Mouse (Mus musculus) activated CD4-positive, CD25-positive, alpha-beta regulatory T cell, adult 9 weeks (primary cell): Measurements from ENCODE around the gene Nudt13. TPM values are rescaled to one million over a fixed set of nuclear protein-coding genes. Genes with fewer than 3 reads are reported as not detected.

Source experiments
- polyA plus RNA-seq: library from polyadenylated mRNA; unstranded; fragments of 100-300 nt; shearing (Covaris generic); gene quantifications from one replicate; pipeline ENCODE4 v1.2.1, GENCODE M21; 2017

The Nudt13 gene
- 20.2 TPM for polyA plus RNA-seq

GRCm38 (mm10) chr14:20294117-20294892, at the start of gene Nudt13:
Nudt13 (plus strand) TSS chr14:20294697.

GRCm38 (mm10) chr14:20269082-20269809, 25.3 kb upstream of the Nudt13 start, which contains the start of gene Kcnk16:
Kcnk16 (minus strand) TSS chr14:20269199.

GRCm38 (mm10) chr14:20347991-20348541, 53.6 kb downstream of the Nudt13 start, which contains the start of the genes Ecd and Fam149b:
Ecd (minus strand) TSS chr14:20348121.
Fam149b (plus strand) TSS chr14:20348162.

Other genes starting within 250 kb of the Nudt13 start
- gene Saysd1, start 156.2 kb upstream of the Nudt13 start, polyA plus RNA-seq = 34.1 TPM
- 7.1 TPM for gene Kcnk5, start 112.9 kb upstream of the Nudt13 start, polyA plus RNA-seq
- gene Kcnk16, start 25.5 kb upstream of the Nudt13 start, polyA plus RNA-seq = not detected
- gene Ecd, start 53.4 kb downstream of the Nudt13 start, polyA plus RNA-seq = 71.3 TPM
- 90.6 TPM for gene Fam149b, start 53.5 kb downstream of the Nudt13 start, polyA plus RNA-seq
- gene Dnajc9, start 94.2 kb downstream of the Nudt13 start, polyA plus RNA-seq = 150 TPM
- 109 TPM for gene Mrps16, start 98.9 kb downstream of the Nudt13 start, polyA plus RNA-seq
- not detected for gene Cfap70, start 157.5 kb downstream of the Nudt13 start, polyA plus RNA-seq
- 56.3 TPM for gene Anxa7, start 185.4 kb downstream of the Nudt13 start, polyA plus RNA-seq
- gene Mss51, start 202.2 kb downstream of the Nudt13 start, polyA plus RNA-seq = 0.89 TPM